Mouse (Mus musculus) neural tube, embryonic 11.5 days (tissue): ENCODE data around the gene Ndufv1. TPM values are rescaled to one million over a fixed set of nuclear protein-coding genes. Genes with fewer than 3 reads are reported as not detected.
A peak's percentile ranks its signal among the peaks of the same experiment; 100 is the strongest.

ENCODE experiments used
- ATAC-seq: fragments of 200-750 bp; cut with Nextera tagmentation; 2 replicates; pipeline ENCODE4 v1.8.0; 2017; ENCODE audit warnings: moderate number of reproducible peaks, mild to moderate bottlenecking, moderate TSS enrichment, moderate library complexity; ENCODE audit not compliant: insufficient read depth, low FRiP score, low TSS enrichment
- DNase-seq: peaks from one replicate; pipeline ENCODE4 v3.0.0-alpha.2; 2015; ENCODE audit warnings: low spot score
- H3K27ac ChIP-seq: fragments of 300-500 bp; sonication (generic); 2 replicates; pipeline ENCODE4 v1.5.1; 2014; ENCODE audit warnings: low read depth, mild to moderate bottlenecking, low read length
- H3K27me3 ChIP-seq: fragments of 300-500 bp; sonication (generic); 2 replicates; pipeline ENCODE4 v1.6.1; 2014; ENCODE audit warnings: mild to moderate bottlenecking, low read length, mixed read lengths; ENCODE audit not compliant: control insufficient read depth, insufficient read depth
- H3K36me3 ChIP-seq: fragments of 300-500 bp; sonication (generic); 2 replicates; pipeline ENCODE4 v1.6.1; 2014; ENCODE audit warnings: mild to moderate bottlenecking, low read length, moderate library complexity, mixed read lengths; ENCODE audit not compliant: control insufficient read depth, insufficient read depth
- H3K4me1 ChIP-seq: fragments of 300-500 bp; sonication (generic); 2 replicates; pipeline ENCODE4 v1.6.1; 2014; ENCODE audit warnings: low read length, mixed read lengths; ENCODE audit not compliant: control insufficient read depth, insufficient read depth
- H3K4me2 ChIP-seq: fragments of 300-500 bp; sonication (generic); 2 replicates; pipeline ENCODE4 v1.6.1; 2014; ENCODE audit warnings: low read depth, mild to moderate bottlenecking, moderate library complexity
- H3K4me3 ChIP-seq: fragments of 300-500 bp; sonication (generic); 2 replicates; pipeline ENCODE4 v1.5.1; 2014; ENCODE audit warnings: low read depth, low read length
- H3K9ac ChIP-seq: fragments of 300-500 bp; sonication (generic); 2 replicates; pipeline ENCODE4 v1.6.1; 2014; ENCODE audit warnings: mild to moderate bottlenecking, low read length
- H3K9me3 ChIP-seq: fragments of 300-500 bp; sonication (generic); 2 replicates; pipeline ENCODE4 v1.6.1; 2016; ENCODE audit warnings: low read length; ENCODE audit not compliant: control insufficient read depth
- WGBS: fragments of 180-500 bp; shearing (Covaris S2); extraction: QIAGEN DNeasy Blood & Tissue Kit; methylation state at CpG from one replicate; pipeline ENCODE4 v1.1.7; 2014; 5-methylcytosine and 5-hydroxymethylcytosine counted together
- polyA plus RNA-seq: library from polyadenylated mRNA; unstranded; fragments of >200 nt; fragmentation: Nextera tagmentation; extraction: Ambion mirVana; gene quantifications from 2 replicates; pipeline ENCODE4 v1.2.1, GENCODE M21; 2014

Gene Ndufv1
- polyA plus RNA-seq, 1 experiment from 2014 or later, result 208 TPM

GRCm38 (mm10) chr19:4015635-4016034 is 3.0 kb upstream of the Ndufv1 start:
- no peak overlapping the region for H3K4me2 ChIP-seq

GRCm38 (mm10) chr19:4014802-4015201 is 2.2 kb upstream of the Ndufv1 start:
- H3K9ac ChIP-seq, result no peak overlapping the region
- DNase-seq, result no peak
- H3K9me3 ChIP-seq, result no peaks in the 10 kb centered on the region
- no peaks in the 10 kb centered on the region for H3K27me3 ChIP-seq
- no peak overlapping the region for H3K27ac ChIP-seq
- H3K4me2 ChIP-seq, result no peak overlapping the region
- no peaks in the 10 kb centered on the region for H3K36me3 ChIP-seq
- H3K4me3 ChIP-seq, result no peak overlapping the region
- peaks cover 5% of the 10 kb centered on the region for H3K4me1 ChIP-seq
- no peak for ATAC-seq

More at GRCm38 (mm10) chr19:4015635-4016034, 3.0 kb upstream of the Ndufv1 start:
- H3K27me3 ChIP-seq, result no peaks in the 10 kb centered on the region
- no peaks in the 10 kb centered on the region for H3K9me3 ChIP-seq
- no peak overlapping the region for H3K4me3 ChIP-seq
- WGBS, result 72% methylated on average over 5 of the region's 5 CpGs
- H3K27ac ChIP-seq, result no peak overlapping the region
- ATAC-seq (no peak), DNase-seq (no peak)
- no peak overlapping the region for H3K9ac ChIP-seq
- no peaks in the 10 kb centered on the region for H3K36me3 ChIP-seq
- peaks cover 5% of the 10 kb centered on the region for H3K4me1 ChIP-seq

- DNase-seq (no peak), ATAC-seq (no peak)
- Histone ChIP-seq H3K4me3 (peak overlapping the region; percentile 56; the same call in 1 of the 2 replicates), H3K9me3 (no peaks in the 10 kb centered on the region), H3K27ac (no peak overlapping the region), H3K27me3 (no peaks in the 10 kb centered on the region), H3K36me3 (no peaks in the 10 kb centered on the region), H3K9ac (peak overlapping the region; percentile 5), H3K4me2 (peak overlapping the region; percentile 26), H3K4me1 (peaks cover 5% of the 10 kb centered on the region)
- WGBS, result 25% methylated on average over 9 of the region's 9 CpGs
Observed at GRCm38 (mm10) chr19:4013066-4013465, 460 bp upstream of the Ndufv1 start.

- Histone ChIP-seq H3K9me3 (no peaks in the 10 kb centered on the region), H3K4me3 (no peak overlapping the region), H3K27ac (no peak overlapping the region), H3K4me1 (peaks cover 5% of the 10 kb centered on the region), H3K4me2 (no peak overlapping the region), H3K9ac (no peak overlapping the region), H3K36me3 (peaks cover 2% of the 10 kb centered on the region; the same call in 1 of the 2 replicates), H3K27me3 (no peaks in the 10 kb centered on the region)
- WGBS, result 94% methylated on average over 5 of the region's 5 CpGs
- DNase-seq (no peak), ATAC-seq (no peak)
Observed at GRCm38 (mm10) chr19:4011086-4011485, 1.5 kb downstream of the Ndufv1 start.

GRCm38 (mm10) chr19:4005971-4006370 is 6.6 kb downstream of the Ndufv1 start:
- no peak overlapping the region for H3K9ac ChIP-seq
- no peak for DNase-seq
- 95% methylated on average over 8 of the region's 8 CpGs for WGBS

GRCm38 (mm10) chr19:4005091-4005490 is 7.5 kb downstream of the Ndufv1 start:
- Histone ChIP-seq H3K4me3 (no peak overlapping the region), H3K9ac (no peak overlapping the region), H3K36me3 (peaks cover 2% of the 10 kb centered on the region), H3K4me2 (no peak overlapping the region), H3K27me3 (no peaks in the 10 kb centered on the region), H3K4me1 (peaks cover 9% of the 10 kb centered on the region; the same call in 1 of the 2 replicates), H3K9me3 (no peaks in the 10 kb centered on the region), H3K27ac (no peak overlapping the region)
- DNase-seq (no peak), ATAC-seq (no peak)
- 96% methylated on average over 9 of the region's 9 CpGs for WGBS

More at GRCm38 (mm10) chr19:4005971-4006370, 6.6 kb downstream of the Ndufv1 start:
- Histone ChIP-seq H3K4me3 (no peak overlapping the region), H3K4me1 (peaks cover 7% of the 10 kb centered on the region; the same call in 1 of the 2 replicates), H3K27me3 (no peaks in the 10 kb centered on the region), H3K4me2 (no peak overlapping the region), H3K9me3 (no peaks in the 10 kb centered on the region), H3K27ac (no peak overlapping the region), H3K36me3 (peaks cover 2% of the 10 kb centered on the region)
- ATAC-seq, result no peak

GRCm38 (mm10) chr19:4004331-4004730 is 8.3 kb downstream of the Ndufv1 start:
- Histone ChIP-seq H3K9ac (no peak overlapping the region), H3K36me3 (peaks cover 2% of the 10 kb centered on the region), H3K27ac (no peak overlapping the region), H3K4me1 (peaks cover 9% of the 10 kb centered on the region; the same call in 1 of the 2 replicates), H3K27me3 (no peaks in the 10 kb centered on the region), H3K4me2 (no peak overlapping the region), H3K4me3 (no peak overlapping the region), H3K9me3 (no peaks in the 10 kb centered on the region)
- no peak for DNase-seq
- ATAC-seq, result no peak
- 83% methylated on average over 15 of the region's 15 CpGs for WGBS

GRCm38 (mm10) chr19:4003641-4004040 is 9.0 kb downstream of the Ndufv1 start:
- Histone ChIP-seq H3K27ac (no peak overlapping the region), H3K4me3 (no peak overlapping the region), H3K4me1 (peaks cover 9% of the 10 kb centered on the region; the same call in 1 of the 2 replicates), H3K9me3 (no peaks in the 10 kb centered on the region), H3K36me3 (peaks cover 2% of the 10 kb centered on the region), H3K27me3 (no peaks in the 10 kb centered on the region), H3K4me2 (no peak overlapping the region), H3K9ac (no peak overlapping the region)
- WGBS, result 78% methylated on average over 12 of the region's 12 CpGs
- ATAC-seq (no peak), DNase-seq (no peak)

GRCm38 (mm10) chr19:4003112-4003511 is 9.5 kb downstream of the Ndufv1 start, which contains the start of gene Doc2g:
Gene Doc2g (plus strand): TSS chr19:4003313.
- ATAC-seq (no peak), DNase-seq (no peak)
- H3K9me3 ChIP-seq, result no peaks in the 10 kb centered on the region
- no peak within 1 kb of the TSS for H3K9ac ChIP-seq
- H3K27me3 ChIP-seq, result no peaks in the 10 kb centered on the region
- 70% methylated on average over 1 of the region's 1 CpGs for WGBS
- no peak within 1 kb of the TSS for H3K27ac ChIP-seq
- no peak within 1 kb of the TSS for H3K4me3 ChIP-seq
- peaks cover 9% of the 10 kb centered on the region; the same call in 1 of the 2 replicates for H3K4me1 ChIP-seq
- peaks cover 2% of the 10 kb centered on the region for H3K36me3 ChIP-seq
- no peak within 1 kb of the TSS for H3K4me2 ChIP-seq
